Mouse (Mus musculus): ENCODE results near the gene Vmn1r170.
"Not testable (repeated sequence)": the region's sequence is repeated elsewhere in the genome, so short reads cannot be mapped to it uniquely, and the experiment has no call there.

DNA sequence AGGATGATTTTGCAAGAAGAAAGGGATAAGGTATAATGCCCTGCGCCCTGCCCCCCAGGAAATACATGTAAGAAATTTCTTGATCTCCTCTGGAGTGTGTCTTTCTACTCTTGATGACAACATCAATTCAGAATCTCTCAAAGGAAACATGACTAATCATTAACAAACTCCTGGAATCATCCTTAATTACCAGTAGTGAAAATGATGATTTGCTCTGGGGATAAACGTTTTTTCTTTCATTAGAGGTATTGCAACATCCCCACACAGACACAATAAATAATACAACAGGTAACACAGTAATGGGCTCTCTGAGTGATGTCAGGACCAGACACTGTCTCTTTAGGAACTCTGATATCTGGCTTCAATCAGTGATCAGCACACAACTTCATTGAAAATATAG, 30.7 kb upstream of the Vmn1r170 start, which contains the start of gene Vmn1r169:
- not testable (repeated sequence) for TF ChIP-seq CTCF (IDR thresholded peaks at IDR 0.05; ENCODE audit: control insufficient read depth, insufficient read depth, insufficient replicate concordance, low read depth, low read length); POLR2A (IDR thresholded peaks at IDR 0.05; ENCODE audit: control insufficient read depth, low read depth, low read length)
